Mouse (Mus musculus): Measurements from ENCODE around the gene Nrde2. TPM values are rescaled to one million over a fixed set of nuclear protein-coding genes. Genes with fewer than 3 reads are reported as not detected.

Nrde2 gene
- total and polyA plus RNA-seq, 3 experiments: 16.5 to 17.2 TPM; not detected in 1

- Histone ChIP-seq H3K4me3 (ENCODE audit: control insufficient read depth in 1 of 2, insufficient read depth in 1 of 2, low read depth in 2 of 2, low read length in 2 of 2) (peak overlapping the region; percentile 77 to 91), H3K4me1 (ENCODE audit: control insufficient read depth in 1 of 2, insufficient read depth in 2 of 2, low read length in 2 of 2) (peaks cover 3% of the 10 kb centered on the region in 2 experiments; a peak in 2 of 4 replicates), H3K9ac (ENCODE audit: control insufficient read depth, low read depth, low read length, poor library complexity, severe bottlenecking) (peak overlapping the region; percentile 89), H3K27ac (ENCODE audit: control insufficient read depth, low read depth, low read length) (peak overlapping the region; percentile 82), H3K27me3 (ENCODE audit: control insufficient read depth in 1 of 2, insufficient read depth in 2 of 2, low read length in 2 of 2) (no peaks in the 10 kb centered on the region), H3K79me2 (ENCODE audit: control insufficient read depth, insufficient read depth, low read length, poor library complexity) (peaks cover 32% of the 10 kb centered on the region), H3K9me3 (replicated peaks; ENCODE audit: insufficient read depth, low read length) (no peaks in the 10 kb centered on the region), H3K36me3 (ENCODE audit: control insufficient read depth in 1 of 2, insufficient read depth in 2 of 2, low read length in 2 of 2) (peaks cover 3 to 13% of the 10 kb centered on the region in 2 experiments)
- DNase-seq (ENCODE audit: low read depth, low spot score): peak; percentile 74
- TF ChIP-seq CHD1 (IDR thresholded peaks at IDR 0.05; ENCODE audit: low read depth, low read length): 0 out of 2 replicates have a peak, but pooled peaks have one; percentile 16
- TF ChIP-seq GABPA (IDR thresholded peaks at IDR 0.05; ENCODE audit: low read depth, low read length): no peak
- peak; percentile 3; the same call in 1 of the 2 replicates for TF ChIP-seq SIN3A (IDR thresholded peaks at IDR 0.05; ENCODE audit: low read length)
- no peak for TF ChIP-seq MAFK (IDR thresholded peaks at IDR 0.05; ENCODE audit: borderline replicate concordance, low read depth, low read length)
- 0 out of 2 replicates have a peak, but pooled peaks have one; percentile 24 for TF ChIP-seq HCFC1 (IDR thresholded peaks at IDR 0.05; ENCODE audit: low read depth, low read length)
- TF ChIP-seq ZMIZ1 (IDR thresholded peaks at IDR 0.05; ENCODE audit: low read depth, low read length): peak; percentile 72; the same call in 1 of the 2 replicates
- TF ChIP-seq ELF1 (IDR thresholded peaks at IDR 0.05; ENCODE audit: low read depth, low read length): no peak
- TF ChIP-seq MYC (IDR thresholded peaks at IDR 0.05; ENCODE audit: low read depth, low read length): no peak
- TF ChIP-seq MAZ (IDR thresholded peaks at IDR 0.05; ENCODE audit: low read depth, low read length): peak; percentile 6
- peak; percentile 34 for TF ChIP-seq NELFE (IDR thresholded peaks at IDR 0.05; ENCODE audit: low read depth, low read length)
- no peak for TF ChIP-seq RAD21 (IDR thresholded peaks at IDR 0.05; ENCODE audit: low read depth, low read length)
- TF ChIP-seq MXI1 (IDR thresholded peaks at IDR 0.05; ENCODE audit: low read depth, low read length): peak; percentile 19
- TF ChIP-seq POLR2A (IDR thresholded peaks at IDR 0.05; ENCODE audit: control insufficient read depth in 1 of 2, insufficient read depth in 1 of 2, low read depth in 1 of 2, low read length in 2 of 2, poor library complexity in 1 of 2): peak; percentile 52 to 69; a peak in 3 of 4 replicates
These were observed 40.6 kb upstream of the Nrde2 start for GRCm38 (mm10) chr12:100199891-100200644.

- Histone ChIP-seq H3K4me3 (ENCODE audit: control insufficient read depth in 1 of 2, insufficient read depth in 1 of 2, low read depth in 2 of 2, low read length in 2 of 2) (peak within 1 kb of the TSS; percentile 77 to 91), H3K27ac (ENCODE audit: control insufficient read depth, low read depth, low read length) (peak within 1 kb of the TSS; percentile 82), H3K79me2 (ENCODE audit: control insufficient read depth, insufficient read depth, low read length, poor library complexity) (peaks cover 32% of the 10 kb centered on the region), H3K9me3 (replicated peaks; ENCODE audit: insufficient read depth, low read length) (no peaks in the 10 kb centered on the region), H3K36me3 (ENCODE audit: control insufficient read depth in 1 of 2, insufficient read depth in 2 of 2, low read length in 2 of 2) (peaks cover 3 to 13% of the 10 kb centered on the region in 2 experiments), H3K9ac (ENCODE audit: control insufficient read depth, low read depth, low read length, poor library complexity, severe bottlenecking) (peak within 1 kb of the TSS; percentile 89), H3K4me1 (ENCODE audit: control insufficient read depth in 1 of 2, insufficient read depth in 2 of 2, low read length in 2 of 2) (peaks cover 3 to 5% of the 10 kb centered on the region in 2 experiments; a peak in 3 of 4 replicates), H3K27me3 (ENCODE audit: control insufficient read depth in 1 of 2, insufficient read depth in 2 of 2, low read length in 2 of 2) (no peaks in the 10 kb centered on the region)
- peak; percentile 96 for DNase-seq (ENCODE audit: low read depth, low spot score)
- peak; percentile 100 for TF ChIP-seq POLR2AphosphoS2 (IDR thresholded peaks at IDR 0.05; ENCODE audit: low read length)
- TF ChIP-seq CTCF (IDR thresholded peaks at IDR 0.05 in 2 of 3, conservative IDR thresholded peaks at IDR 0.05 in 1 of 3; ENCODE audit: control insufficient read depth in 1 of 3, insufficient read depth in 1 of 3, low read depth in 2 of 3, low read length in 3 of 3, poor library complexity in 1 of 3, severe bottlenecking in 1 of 3): no peak; a peak in 1 of 6 replicates
- TF ChIP-seq POLR2AphosphoS5 (IDR thresholded peaks at IDR 0.05; ENCODE audit: borderline replicate concordance, low read depth, low read length): peak; percentile 100
- TF ChIP-seq UBTF (IDR thresholded peaks at IDR 0.05; ENCODE audit: borderline replicate concordance, insufficient read depth, low read depth, low read length): peak; percentile 84; the same call in 1 of the 2 replicates
- no peak for TF ChIP-seq ZC3H11A (IDR thresholded peaks at IDR 0.05; ENCODE audit: low read depth, low read length)
- TF ChIP-seq RCOR1 (IDR thresholded peaks at IDR 0.05; ENCODE audit: low read depth, low read length): no peak
- TF ChIP-seq MEF2A (IDR thresholded peaks at IDR 0.05; ENCODE audit: extremely low read depth, insufficient replicate concordance, low read depth, low read length, poor library complexity, severe bottlenecking): no peak
- peak; percentile 100 for TF ChIP-seq NELFE (IDR thresholded peaks at IDR 0.05; ENCODE audit: low read depth, low read length)
- TF ChIP-seq TBP (IDR thresholded peaks at IDR 0.05; ENCODE audit: low read depth, low read length): peak; percentile 99
- TF ChIP-seq USF2 (IDR thresholded peaks at IDR 0.05; ENCODE audit: borderline replicate concordance in 1 of 2, insufficient read depth in 1 of 2, low read depth in 1 of 2, low read length in 2 of 2): no peak
- TF ChIP-seq TCF12 (IDR thresholded peaks at IDR 0.05; ENCODE audit: low read depth, low read length): peak; percentile 90
- no peak for TF ChIP-seq MYB (IDR thresholded peaks at IDR 0.05; ENCODE audit: low read depth, low read length)
- TF ChIP-seq MAFK (IDR thresholded peaks at IDR 0.05; ENCODE audit: borderline replicate concordance, low read depth, low read length): no peak
- peak; percentile 47 for TF ChIP-seq ETS1 (IDR thresholded peaks at IDR 0.05; ENCODE audit: low read depth, low read length)
- TF ChIP-seq E2F4 (IDR thresholded peaks at IDR 0.05; ENCODE audit: borderline replicate concordance, low read depth, low read length): no peak
- peak; percentile 63; the same call in 1 of the 2 replicates for TF ChIP-seq ELF1 (IDR thresholded peaks at IDR 0.05; ENCODE audit: low read depth, low read length)
- 0 out of 2 replicates have a peak, but pooled peaks have one; percentile 10 for TF ChIP-seq BHLHE40 (IDR thresholded peaks at IDR 0.05; ENCODE audit: borderline replicate concordance, low read depth, low read length)
These were observed 39.7 kb upstream of the Nrde2 start, which contains the start of gene Calm1 for GRCm38 (mm10) chr12:100198967-100199660. TSS of gene Calm1 (plus strand) at chr12:100199435.

Measured in MEL (cell line).